Mouse (Mus musculus): ENCODE measurements around the gene Gm49325. TPM values are rescaled to one million over a fixed set of nuclear protein-coding genes. Genes with fewer than 3 reads are reported as not detected.
"Not testable (repeated sequence)": the region's sequence is repeated elsewhere in the genome, so short reads cannot be mapped to it uniquely, and the experiment has no call there.

The Gm49325 gene
- polyA plus RNA-seq, 1 experiment from 2014 or later, result 8.6 TPM

GRCm38 (mm10) chr10:77667402-77667801 is 61.4 kb downstream of the Gm49325 start:
- Histone ChIP-seq H3K9me3 (no peaks in the 10 kb centered on the region), H3K27me3 (no peaks in the 10 kb centered on the region), H3K4me3 (no peak overlapping the region), H3K27ac (replicated peaks) (no peak overlapping the region), H3K4me2 (replicated peaks) (no peak overlapping the region), H3K9ac (replicated peaks) (no peak overlapping the region), H3K4me1 (no peaks in the 10 kb centered on the region), H3K36me3 (no peaks in the 10 kb centered on the region)
- 69% methylated on average over 4 of the region's 4 CpGs for WGBS
- ATAC-seq (replicated peaks), result no peak

GRCm38 (mm10) chr10:77670710-77671109 is 64.7 kb downstream of the Gm49325 start:
- Histone ChIP-seq H3K9me3 (no peaks in the 10 kb centered on the region), H3K4me2 (replicated peaks) (no peak overlapping the region), H3K27me3 (no peaks in the 10 kb centered on the region), H3K9ac (replicated peaks) (no peak overlapping the region), H3K36me3 (no peaks in the 10 kb centered on the region), H3K4me1 (no peaks in the 10 kb centered on the region), H3K27ac (replicated peaks) (no peak overlapping the region), H3K4me3 (no peak overlapping the region)
- ATAC-seq (replicated peaks), result no peak
- 81% methylated on average over 4 of the region's 4 CpGs for WGBS

- Histone ChIP-seq H3K27ac (replicated peaks) (no peak overlapping the region), H3K9ac (replicated peaks) (no peak overlapping the region), H3K4me3 (no peak overlapping the region), H3K27me3 (no peaks in the 10 kb centered on the region), H3K36me3 (no peaks in the 10 kb centered on the region), H3K4me2 (replicated peaks) (no peak overlapping the region), H3K9me3 (no peaks in the 10 kb centered on the region), H3K4me1 (no peaks in the 10 kb centered on the region)
- no peak for ATAC-seq (replicated peaks)
- 88% methylated on average over 4 of the region's 4 CpGs for WGBS
Measured at GRCm38 (mm10) chr10:77671519-77671918, 65.5 kb downstream of the Gm49325 start.

- Histone ChIP-seq H3K27me3 (peaks cover 16% of the 10 kb centered on the region), H3K36me3 (no peaks in the 10 kb centered on the region), H3K4me1 (peaks cover 13% of the 10 kb centered on the region), H3K9ac (replicated peaks) (no peak overlapping the region), H3K27ac (replicated peaks) (no peak overlapping the region), H3K9me3 (no peaks in the 10 kb centered on the region), H3K4me3 (no peak overlapping the region), H3K4me2 (replicated peaks) (no peak overlapping the region)
- ATAC-seq (replicated peaks), result no peak
- 57% methylated on average over 13 of the region's 13 CpGs for WGBS
Measured at GRCm38 (mm10) chr10:77673765-77674164, 67.8 kb downstream of the Gm49325 start.

DNA sequence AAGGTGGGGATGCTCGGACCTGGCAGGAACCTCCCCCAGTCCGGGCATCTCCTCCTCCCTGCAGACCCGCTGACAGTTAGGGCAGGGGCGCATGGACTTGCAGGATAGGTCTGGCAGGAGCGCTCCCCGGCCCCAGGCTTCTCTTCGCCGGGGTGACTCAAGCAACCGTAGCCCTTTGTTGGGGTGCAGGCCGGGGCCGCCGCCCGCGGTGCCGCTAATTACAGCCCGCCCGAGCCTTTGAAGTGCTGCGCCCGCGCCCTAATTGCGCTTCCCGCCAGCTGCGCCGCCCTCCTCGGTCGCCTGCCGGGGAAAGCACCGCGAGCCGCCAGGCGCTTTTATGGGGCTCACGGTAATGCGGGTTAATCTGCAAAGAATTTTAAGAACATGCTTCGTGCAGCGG is 71.6 kb downstream of the Gm49325 start:
- Histone ChIP-seq H3K9ac (replicated peaks) (peak overlapping the region; percentile 7; the same call in 1 of the 2 replicates), H3K4me3 (peak overlapping the region; percentile 32), H3K27ac (replicated peaks) (no peak overlapping the region), H3K4me1 (peaks cover 13% of the 10 kb centered on the region), H3K9me3 (no peaks in the 10 kb centered on the region), H3K27me3 (peaks cover 16% of the 10 kb centered on the region), H3K36me3 (no peaks in the 10 kb centered on the region), H3K4me2 (replicated peaks) (peak overlapping the region; percentile 56)
- WGBS, result under 1% methylated on average over 35 of the region's 35 CpGs
- no peak for ATAC-seq (replicated peaks)

DNA sequence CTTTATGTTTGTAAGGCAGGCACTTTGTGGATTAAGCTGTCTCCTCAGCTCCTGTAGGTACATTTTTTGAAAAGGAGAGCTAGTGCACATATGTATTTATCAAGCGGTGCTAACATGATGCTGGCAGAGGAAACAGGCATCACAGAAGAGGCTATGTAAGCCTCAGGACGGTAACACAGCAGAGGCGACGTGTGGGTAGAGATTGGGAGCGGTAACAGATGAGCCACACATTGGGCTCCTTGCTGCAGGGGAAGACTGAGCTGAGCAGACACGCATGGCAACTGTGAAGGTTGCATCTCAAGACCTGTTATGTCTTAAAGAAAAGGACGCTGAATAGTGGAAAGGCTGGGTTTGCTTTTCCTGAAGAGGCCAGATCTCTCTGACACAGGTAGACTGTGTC is 77.0 kb downstream of the Gm49325 start:
- Histone ChIP-seq H3K27ac (replicated peaks) (no peak overlapping the region), H3K9me3 (no peaks in the 10 kb centered on the region), H3K9ac (replicated peaks) (no peak overlapping the region), H3K36me3 (no peaks in the 10 kb centered on the region), H3K4me2 (replicated peaks) (no peak overlapping the region), H3K4me1 (peaks cover 3% of the 10 kb centered on the region), H3K4me3 (no peak overlapping the region), H3K27me3 (peaks cover 30% of the 10 kb centered on the region)
- WGBS, result 78% methylated on average over 7 of the region's 7 CpGs
- no peak for ATAC-seq (replicated peaks)

- Histone ChIP-seq H3K9ac (replicated peaks) (no peak overlapping the region), H3K27me3 (peaks cover 24% of the 10 kb centered on the region; the same call in 1 of the 2 replicates), H3K27ac (replicated peaks) (no peak overlapping the region), H3K36me3 (no peaks in the 10 kb centered on the region), H3K9me3 (no peaks in the 10 kb centered on the region), H3K4me3 (no peak overlapping the region), H3K4me2 (replicated peaks) (no peak overlapping the region), H3K4me1 (no peaks in the 10 kb centered on the region)
- no peak for ATAC-seq (replicated peaks)
- 42% methylated on average over 8 of the region's 8 CpGs for WGBS
Measured at GRCm38 (mm10) chr10:77684181-77684580, 78.2 kb downstream of the Gm49325 start.

GRCm38 (mm10) chr10:77685895-77686664 is 80.1 kb downstream of the Gm49325 start, which contains the start of gene Tspear:
TSS of gene Tspear (plus strand) at chr10:77686569.
- Histone ChIP-seq H3K36me3 (no peaks in the 10 kb centered on the region), H3K4me3 (no peak within 1 kb of the TSS), H3K9ac (replicated peaks) (no peak within 1 kb of the TSS), H3K27ac (replicated peaks) (no peak within 1 kb of the TSS), H3K4me2 (replicated peaks) (no peak within 1 kb of the TSS), H3K27me3 (peaks cover 24% of the 10 kb centered on the region; the same call in 1 of the 2 replicates), H3K4me1 (no peaks in the 10 kb centered on the region), H3K9me3 (no peaks in the 10 kb centered on the region)
- no peak for ATAC-seq (replicated peaks)
- 11% methylated on average over 22 of the region's 22 CpGs for WGBS

GRCm38 (mm10) chr10:77687021-77687420 is 81.0 kb downstream of the Gm49325 start:
- 27% methylated on average over 10 of the region's 10 CpGs for WGBS
- no peak overlapping the region for H3K9ac ChIP-seq (replicated peaks)

DNA sequence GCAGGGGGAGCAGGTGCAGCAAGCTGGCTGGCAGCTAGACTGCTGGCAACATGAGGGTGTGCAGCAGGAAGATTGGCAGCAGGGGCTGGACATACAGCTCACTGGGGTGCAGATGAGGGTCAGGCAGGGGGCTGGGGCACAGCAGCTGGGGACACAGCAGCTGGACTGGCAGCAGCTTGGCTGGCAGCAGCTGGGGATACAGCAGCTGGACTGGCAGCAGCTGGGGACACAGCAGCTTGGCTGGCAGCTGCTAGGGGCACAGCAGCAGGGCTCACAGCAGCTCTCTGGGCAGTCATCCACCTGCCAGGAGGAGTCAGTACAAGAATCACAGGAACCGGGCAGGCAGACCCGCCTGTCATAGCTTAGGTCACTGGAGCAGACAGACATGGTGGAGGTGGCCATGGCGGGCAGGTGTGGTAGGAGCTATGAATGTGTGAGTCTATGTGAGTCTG is 84.4 kb downstream of the Gm49325 start, which contains the start of gene Gm19402:
TSS of gene Gm19402 (minus strand) at position 402 of the 452 bp plus-strand sequence.
- not testable (repeated sequence) for H3K9me3 ChIP-seq; H3K4me2 ChIP-seq (replicated peaks); H3K27ac ChIP-seq (replicated peaks); H3K36me3 ChIP-seq; H3K9ac ChIP-seq (replicated peaks); H3K4me1 ChIP-seq; H3K4me3 ChIP-seq; ATAC-seq (replicated peaks)
- peaks cover 23% of the 10 kb centered on the region; the same call in 1 of the 2 replicates for H3K27me3 ChIP-seq
- WGBS, result 63% methylated on average over 3 of the region's 3 CpGs

More at GRCm38 (mm10) chr10:77687021-77687420, 81.0 kb downstream of the Gm49325 start:
- Histone ChIP-seq H3K4me2 (replicated peaks) (no peak overlapping the region), H3K4me1 (no peaks in the 10 kb centered on the region), H3K36me3 (no peaks in the 10 kb centered on the region), H3K27me3 (peaks cover 24% of the 10 kb centered on the region; the same call in 1 of the 2 replicates), H3K27ac (replicated peaks) (no peak overlapping the region), H3K4me3 (no peak overlapping the region), H3K9me3 (no peaks in the 10 kb centered on the region)
- ATAC-seq (replicated peaks), result no peak

All from forebrain, embryonic 15.5 days (tissue).